Mouse (Mus musculus): ENCODE results near the gene Ccdc136.
"Not testable (repeated sequence)": the region's sequence is repeated elsewhere in the genome, so short reads cannot be mapped to it uniquely, and the experiment has no call there.

The Ccdc136 gene

GRCm38 (mm10) chr6:29395910-29396713 is at the start of gene Ccdc136:
TSS of gene Ccdc136 (plus strand) at chr6:29396309.
- DNase-seq (ENCODE audit: extremely low spot score, low spot score) = peak; percentile 81

GRCm38 (mm10) chr6:29346512-29346911 is 49.6 kb upstream of the Ccdc136 start:
- DNase-seq (ENCODE audit: extremely low spot score, low spot score) = not testable (repeated sequence)

- no peak for DNase-seq (ENCODE audit: extremely low spot score, low spot score)
Measured at GRCm38 (mm10) chr6:29347189-29347588, 48.9 kb upstream of the Ccdc136 start.

GRCm38 (mm10) chr6:29347665-29348370 is 48.3 kb upstream of the Ccdc136 start, which contains the start of gene Calu:
TSS of gene Calu (plus strand) at chr6:29348069.
- DNase-seq (ENCODE audit: extremely low spot score, low spot score) = peak; percentile 100

GRCm38 (mm10) chr6:29348371-29348724 is 47.8 kb upstream of the Ccdc136 start:
- DNase-seq (ENCODE audit: extremely low spot score, low spot score) = no peak

- no peak for DNase-seq (ENCODE audit: extremely low spot score, low spot score)
Measured at GRCm38 (mm10) chr6:29351613-29352012, 44.5 kb upstream of the Ccdc136 start.

GRCm38 (mm10) chr6:29352816-29353215 is 43.3 kb upstream of the Ccdc136 start:
- DNase-seq (ENCODE audit: extremely low spot score, low spot score) = no peak

- DNase-seq (ENCODE audit: extremely low spot score, low spot score) = no peak
Measured at GRCm38 (mm10) chr6:29359386-29359785, 36.7 kb upstream of the Ccdc136 start.

- no peak for DNase-seq (ENCODE audit: extremely low spot score, low spot score)
Measured at GRCm38 (mm10) chr6:29360211-29360610, 35.9 kb upstream of the Ccdc136 start.

GRCm38 (mm10) chr6:29362246-29363128 is 33.6 kb upstream of the Ccdc136 start:
- DNase-seq (ENCODE audit: extremely low spot score, low spot score) = no peak

- no peak for DNase-seq (ENCODE audit: extremely low spot score, low spot score)
Measured at GRCm38 (mm10) chr6:29363129-29363515, 33.0 kb upstream of the Ccdc136 start.

GRCm38 (mm10) chr6:29365277-29365676 is 30.8 kb upstream of the Ccdc136 start:
- DNase-seq (ENCODE audit: extremely low spot score, low spot score) = no peak

- DNase-seq (ENCODE audit: extremely low spot score, low spot score) = no peak
Measured at GRCm38 (mm10) chr6:29377386-29377785, 18.7 kb upstream of the Ccdc136 start.

- DNase-seq (ENCODE audit: extremely low spot score, low spot score) = no peak
Measured at GRCm38 (mm10) chr6:29378678-29379077, 17.4 kb upstream of the Ccdc136 start.

GRCm38 (mm10) chr6:29379954-29380353 is 16.2 kb upstream of the Ccdc136 start:
- no peak for DNase-seq (ENCODE audit: extremely low spot score, low spot score)

- DNase-seq (ENCODE audit: extremely low spot score, low spot score) = no peak
Measured at GRCm38 (mm10) chr6:29382442-29382841, 13.7 kb upstream of the Ccdc136 start.

- DNase-seq (ENCODE audit: extremely low spot score, low spot score) = peak; percentile 40
Measured at GRCm38 (mm10) chr6:29388052-29388518, 8.0 kb upstream of the Ccdc136 start, which contains the start of gene Opn1sw. TSS of gene Opn1sw (minus strand) at chr6:29388468.

GRCm38 (mm10) chr6:29388606-29389080 is 7.5 kb upstream of the Ccdc136 start:
- DNase-seq (ENCODE audit: extremely low spot score, low spot score) = peak; percentile 49

- no peak for DNase-seq (ENCODE audit: extremely low spot score, low spot score)
Measured at GRCm38 (mm10) chr6:29389425-29389824, 6.7 kb upstream of the Ccdc136 start.

GRCm38 (mm10) chr6:29390500-29390899 is 5.6 kb upstream of the Ccdc136 start:
- not testable (repeated sequence) for DNase-seq (ENCODE audit: extremely low spot score, low spot score)

- DNase-seq (ENCODE audit: extremely low spot score, low spot score) = not testable (repeated sequence)
Measured at GRCm38 (mm10) chr6:29391241-29391640, 4.9 kb upstream of the Ccdc136 start.
